Mouse (Mus musculus): ENCODE data around the gene Cd44.

Cd44 gene

GRCm38 (mm10) chr2:102914675-102915074 lies 13.2 kb upstream of the Cd44 start:
- DNase-seq (ENCODE audit: low spot score in 2 of 2) = no peak

DNA sequence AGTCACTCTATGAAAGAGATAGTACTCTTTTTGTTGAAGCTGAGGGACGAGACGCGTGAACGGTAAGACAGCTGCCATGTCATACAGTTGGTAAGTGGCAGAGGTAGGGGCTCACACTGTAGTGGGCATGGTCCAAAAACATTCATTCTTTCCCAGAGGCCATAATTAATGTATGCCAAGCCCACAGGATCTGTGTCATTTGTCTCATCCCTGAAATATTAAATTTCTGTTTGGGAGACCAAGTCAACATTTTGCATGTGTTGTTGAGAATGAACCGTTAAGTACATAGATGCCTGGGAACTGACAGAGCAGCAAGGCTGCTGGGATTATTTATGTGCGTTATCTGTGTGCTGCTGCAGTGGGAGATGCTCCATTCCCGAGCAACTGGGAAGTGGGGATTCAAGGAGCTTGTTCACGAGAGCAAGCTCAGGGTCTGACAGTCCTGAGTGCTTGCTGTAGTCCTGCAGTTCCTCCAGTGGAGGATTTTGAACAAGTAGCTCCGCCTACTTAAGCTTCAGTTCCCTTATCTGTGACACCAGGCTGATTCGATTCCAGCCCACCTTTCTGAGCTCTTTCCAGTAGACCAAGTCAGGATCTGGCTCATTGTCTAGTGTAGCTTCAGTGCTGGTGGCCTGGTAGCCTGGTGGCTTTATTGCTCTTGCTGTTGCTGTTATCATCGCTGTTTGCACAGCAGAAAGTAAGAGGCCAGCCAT lies 12.5 kb upstream of the Cd44 start:
- DNase-seq (ENCODE audit: low spot score in 2 of 2) = no peak

GRCm38 (mm10) chr2:102912951-102913350 lies 11.5 kb upstream of the Cd44 start:
- DNase-seq (ENCODE audit: low spot score in 2 of 2) = no peak

DNA sequence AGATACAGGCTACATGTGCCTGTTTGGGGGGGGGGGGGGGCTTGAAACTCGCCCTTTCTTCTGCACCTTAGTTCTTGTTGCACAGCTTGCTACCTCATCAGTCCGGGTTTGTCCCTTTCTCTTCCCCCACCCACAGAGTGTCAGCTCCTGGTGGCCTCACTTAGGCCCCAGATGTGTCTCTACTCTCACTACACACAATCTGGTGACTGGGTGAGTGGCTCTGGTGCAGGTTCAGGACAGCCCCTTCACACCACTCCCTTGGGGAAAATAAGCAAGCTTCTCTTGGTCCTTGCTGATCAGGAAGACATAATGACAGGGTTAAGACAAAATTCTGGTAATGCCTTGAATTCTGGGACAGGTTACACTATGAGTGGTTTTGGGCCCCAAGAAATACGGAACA lies 11.0 kb upstream of the Cd44 start:
- no peak for DNase-seq (ENCODE audit: low spot score in 2 of 2)

DNA sequence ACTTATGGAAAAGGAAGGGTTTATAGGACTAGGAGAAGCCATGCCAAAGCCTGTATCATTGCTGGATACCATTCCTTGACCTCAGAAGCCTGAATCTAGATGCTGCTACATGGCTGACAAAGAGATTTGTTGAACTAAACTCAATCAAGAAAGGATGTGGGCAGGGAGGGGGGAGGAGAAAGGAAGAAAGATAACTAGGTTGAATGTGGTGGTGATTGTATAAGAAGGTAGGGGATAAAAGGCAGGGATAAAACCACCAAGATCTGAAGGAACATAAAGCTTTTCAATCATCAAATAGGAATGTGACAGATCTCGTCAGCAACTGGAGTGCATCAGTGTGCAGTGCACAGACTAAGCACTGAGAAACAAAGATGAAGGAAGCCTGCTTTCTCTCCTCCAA lies 7.9 kb upstream of the Cd44 start:
- no peak for DNase-seq (ENCODE audit: low spot score in 2 of 2)

DNA sequence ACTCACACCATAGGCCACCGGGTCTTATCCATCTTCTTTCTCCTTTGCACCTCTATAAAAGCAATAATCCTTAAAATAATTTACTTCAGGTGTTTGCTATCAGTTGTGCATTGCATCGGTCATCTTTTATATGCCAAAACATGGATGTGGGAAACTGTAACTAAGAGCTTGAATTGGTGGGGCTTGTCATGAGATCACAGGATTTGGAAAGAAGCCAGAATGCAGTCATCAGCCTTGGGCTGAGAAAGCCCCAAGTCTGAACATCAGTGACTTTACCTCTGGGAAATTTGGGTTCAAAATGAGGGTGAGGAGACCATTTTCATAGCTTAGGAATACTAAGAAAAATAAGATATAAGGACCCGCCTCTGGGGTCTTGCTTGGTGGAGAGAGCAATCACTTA lies 4.1 kb upstream of the Cd44 start:
- no peak for DNase-seq (ENCODE audit: low spot score in 2 of 2)

- DNase-seq (ENCODE audit: low spot score in 2 of 2) = no peak
These were observed 361 bp upstream of the Cd44 start for GRCm38 (mm10) chr2:102901828-102902223.

- no peak for DNase-seq (ENCODE audit: low spot score in 2 of 2)
These were observed 1.2 kb downstream of the Cd44 start for GRCm38 (mm10) chr2:102900230-102900721.

DNA sequence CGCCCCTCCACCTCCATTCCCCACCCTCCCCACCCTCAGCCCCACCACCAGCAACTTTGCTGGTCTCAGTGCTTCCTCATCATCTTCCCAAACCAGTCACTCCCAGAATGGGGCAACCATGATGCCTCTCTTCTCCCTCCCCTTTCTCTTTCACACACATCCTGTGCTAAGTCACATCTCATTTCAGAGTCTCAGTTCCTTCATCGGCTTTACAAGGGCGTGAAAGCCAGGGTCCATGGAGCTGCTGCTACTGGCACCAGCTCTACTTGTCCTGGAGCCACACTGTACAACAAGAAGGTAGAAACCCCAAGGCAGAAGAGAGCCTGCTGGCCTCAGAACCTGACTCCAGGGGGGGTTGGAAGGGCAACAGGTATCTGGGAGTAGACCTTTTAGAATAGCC lies 2.2 kb downstream of the Cd44 start:
- DNase-seq (ENCODE audit: low spot score in 2 of 2) = no peak

GRCm38 (mm10) chr2:102898585-102898984 lies 2.9 kb downstream of the Cd44 start:
- no peak for DNase-seq (ENCODE audit: low spot score in 2 of 2)

- no peak for DNase-seq (ENCODE audit: low spot score in 2 of 2)
These were observed 5.3 kb downstream of the Cd44 start for GRCm38 (mm10) chr2:102896154-102896553.

DNA sequence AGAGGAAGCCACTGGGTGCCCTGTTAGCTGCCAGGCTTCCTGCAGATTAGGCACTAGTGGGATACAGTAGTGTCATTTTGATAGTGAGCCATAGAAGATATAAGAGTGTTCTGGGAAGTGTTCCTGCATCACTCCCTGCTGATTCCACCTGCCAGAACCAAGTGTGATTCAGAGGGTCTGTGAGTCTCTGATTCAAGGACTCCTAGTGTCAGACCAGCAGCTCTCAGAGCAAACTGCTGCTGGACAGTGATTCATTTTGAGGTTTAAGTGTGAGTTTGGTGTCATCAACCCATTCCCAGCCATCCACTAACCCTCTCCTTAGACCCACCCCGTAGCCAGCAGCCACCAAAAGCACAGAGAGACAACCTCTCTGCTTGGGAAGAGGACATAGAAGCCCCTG lies 6.3 kb downstream of the Cd44 start:
- no peak for DNase-seq (ENCODE audit: low spot score in 2 of 2)

- peak in 1 of 2 experiments; percentile 35 for DNase-seq (ENCODE audit: low spot score in 2 of 2)
These were observed 6.7 kb downstream of the Cd44 start for GRCm38 (mm10) chr2:102894785-102895184.

DNA sequence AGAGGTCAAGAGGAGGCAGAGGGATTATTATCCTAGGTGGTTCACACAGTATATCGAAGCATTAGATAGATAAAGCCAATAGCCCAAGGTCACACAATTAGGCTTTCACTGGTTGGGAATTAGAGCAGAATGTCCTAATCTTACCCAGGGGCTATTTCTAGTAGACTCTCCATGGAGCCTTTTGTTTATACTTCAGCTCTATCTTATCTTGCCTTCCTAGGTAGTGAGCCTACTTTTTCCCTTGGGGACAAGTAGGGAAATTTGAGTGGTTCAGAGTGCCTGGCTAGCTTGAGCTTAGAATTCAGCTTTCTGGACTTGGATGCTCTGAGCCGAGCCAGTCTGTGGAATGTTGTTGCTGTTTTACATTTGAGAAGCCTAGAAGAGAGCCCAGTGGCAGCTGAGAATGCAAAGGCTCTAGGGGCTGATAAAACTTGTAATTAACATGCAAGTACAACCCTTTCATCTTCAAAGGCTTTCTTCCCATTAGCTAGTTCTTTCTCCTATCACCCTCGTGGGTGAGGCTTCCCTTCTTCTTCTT lies 12.7 kb downstream of the Cd44 start:
- DNase-seq (ENCODE audit: low spot score in 2 of 2) = no peak

DNA sequence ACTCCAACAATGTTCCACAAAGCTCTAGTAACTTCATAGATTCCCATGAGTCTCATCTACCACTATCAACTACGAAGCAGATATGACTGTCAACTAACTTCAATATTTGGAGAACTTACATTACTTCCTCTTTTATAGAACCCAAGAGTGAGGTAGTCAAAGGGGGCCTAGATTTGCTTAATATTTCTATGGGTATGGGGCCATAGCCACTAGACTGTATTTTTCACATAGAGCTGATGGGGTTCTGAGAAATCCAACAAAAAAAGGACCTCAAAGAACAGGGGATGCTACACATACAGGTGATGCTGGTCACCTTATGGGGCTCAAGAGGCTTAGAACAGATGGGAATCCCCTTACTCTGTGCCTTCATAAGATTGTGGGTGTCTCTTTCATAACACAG lies 14.3 kb downstream of the Cd44 start:
- DNase-seq (ENCODE audit: low spot score in 2 of 2) = no peak

GRCm38 (mm10) chr2:102886306-102886935 lies 15.0 kb downstream of the Cd44 start:
- DNase-seq (ENCODE audit: low spot score in 2 of 2) = no peak

DNA sequence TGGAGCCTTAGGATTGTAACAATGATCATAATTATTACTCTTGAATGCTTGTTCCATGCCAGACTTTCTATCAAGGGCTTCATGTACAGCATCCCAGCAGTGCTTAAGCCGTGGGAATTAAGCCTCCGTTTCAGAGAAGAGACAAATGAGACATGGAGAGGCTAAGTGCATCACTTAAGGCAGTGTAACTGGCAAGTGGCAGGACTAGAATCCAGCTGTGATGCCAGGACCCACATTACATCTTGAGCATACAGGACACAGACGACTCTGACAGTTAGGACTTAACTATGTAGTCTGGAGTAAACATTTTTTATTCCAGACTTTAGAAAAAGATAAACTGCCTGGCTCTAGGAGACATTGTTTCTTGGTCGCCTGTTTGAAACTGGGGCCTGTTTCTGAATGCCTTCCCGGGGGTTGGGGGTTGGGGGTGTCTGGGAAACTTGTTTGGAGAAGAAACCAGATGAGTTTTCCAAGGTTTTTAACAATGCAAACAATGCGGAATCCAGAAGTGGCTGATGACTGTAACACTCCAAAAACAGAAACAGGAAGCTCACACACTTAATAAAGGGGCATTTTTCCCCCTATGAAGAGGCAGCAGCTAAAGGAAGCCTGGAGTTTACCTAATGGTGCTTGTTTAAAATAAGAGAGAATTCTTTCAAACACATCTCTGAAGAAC lies 18.7 kb downstream of the Cd44 start:
- no peak for DNase-seq (ENCODE audit: low spot score in 2 of 2)

DNA sequence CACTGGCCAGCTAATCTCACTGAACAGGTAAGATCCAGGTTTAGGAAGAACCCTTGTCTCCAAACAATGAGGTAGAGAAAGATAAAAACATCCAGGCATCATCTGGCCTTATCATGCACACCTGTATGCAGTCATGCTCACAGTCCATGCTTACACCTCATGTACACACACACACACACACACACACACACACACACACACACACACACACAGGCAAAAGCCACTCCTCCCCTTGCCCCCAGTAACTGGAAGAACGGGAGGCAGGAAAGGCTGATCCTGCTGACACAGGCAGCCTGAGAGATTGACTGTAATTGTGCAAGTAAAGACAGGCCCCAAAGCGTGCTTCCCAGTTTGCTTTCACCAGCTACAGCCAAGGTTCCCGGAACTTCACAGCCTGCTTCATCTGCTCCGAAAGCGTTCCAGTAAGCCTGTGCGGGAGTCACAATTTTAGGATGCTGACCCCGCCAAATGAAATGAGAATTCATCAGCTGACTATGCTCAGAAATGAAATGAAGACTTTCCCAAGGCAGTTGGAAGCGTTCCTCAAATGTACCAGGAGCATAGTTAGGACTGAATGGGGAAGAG lies 19.4 kb downstream of the Cd44 start:
- DNase-seq (ENCODE audit: low spot score in 2 of 2) = peak; percentile 28 to 44

DNA sequence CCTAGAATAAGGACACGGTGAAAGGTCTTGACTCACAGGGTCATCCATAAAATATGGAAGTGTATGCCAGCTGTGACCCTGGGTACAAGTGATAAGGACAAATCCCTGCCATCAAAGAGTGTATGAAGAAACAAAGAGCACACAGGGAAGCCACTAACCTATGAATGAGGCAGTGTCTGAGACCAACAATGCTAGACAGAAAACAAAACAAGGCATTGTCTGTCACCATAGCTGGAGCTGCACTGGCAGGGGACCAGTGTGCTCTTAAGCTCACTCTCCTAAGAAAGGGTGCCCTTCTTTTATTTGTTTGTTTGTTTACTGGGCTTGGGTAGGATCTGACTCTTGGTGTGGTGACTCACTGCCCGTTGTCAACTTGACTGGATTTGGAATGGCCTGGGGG lies 23.0 kb downstream of the Cd44 start:
- DNase-seq (ENCODE audit: low spot score in 2 of 2) = no peak

- no peak for DNase-seq (ENCODE audit: low spot score in 2 of 2)
These were observed 24.0 kb downstream of the Cd44 start for GRCm38 (mm10) chr2:102877463-102877862.

DNA sequence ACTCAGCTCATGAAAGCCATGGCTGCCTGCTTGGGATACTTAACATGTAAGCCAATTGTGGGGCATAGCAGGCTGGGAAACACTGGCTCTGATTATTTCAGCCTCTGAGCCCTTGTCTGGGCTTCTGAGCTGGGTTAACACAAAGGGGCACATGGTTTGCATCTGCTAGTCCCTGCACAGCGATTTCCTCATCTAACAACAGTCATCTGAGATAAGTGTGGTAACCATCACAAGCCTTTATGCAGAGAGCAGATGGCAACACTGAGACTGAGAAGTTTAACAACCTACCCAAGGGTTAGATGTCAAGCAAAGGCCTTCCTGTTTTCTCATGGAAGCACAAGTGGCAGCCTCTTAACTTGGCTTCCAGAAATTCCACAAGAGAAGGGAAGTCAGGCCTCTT lies 25.3 kb downstream of the Cd44 start:
- DNase-seq (ENCODE audit: low spot score in 2 of 2) = no peak

DNA sequence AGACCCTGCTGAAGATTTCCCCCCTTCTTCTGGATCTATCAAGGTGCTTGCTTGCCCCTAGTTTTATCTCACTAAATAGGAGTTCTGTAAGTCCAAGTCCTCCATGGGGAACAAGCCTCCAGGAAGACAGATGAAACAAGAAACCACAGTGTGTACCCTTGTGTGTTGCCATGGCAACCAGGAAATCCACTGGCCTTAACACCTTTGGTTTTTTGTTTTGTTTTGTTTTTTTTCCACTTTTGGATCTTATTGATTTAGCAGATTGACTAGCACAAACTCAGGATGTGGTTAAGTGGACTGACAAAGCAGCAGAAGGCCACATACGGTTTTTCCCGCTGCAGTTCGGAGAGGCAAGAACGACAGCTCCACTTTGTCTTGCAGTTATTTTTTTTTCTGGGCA lies 27.6 kb downstream of the Cd44 start:
- no peak for DNase-seq (ENCODE audit: low spot score in 2 of 2)

Data from urinary bladder, adult 18-20 months (tissue).